Mouse (Mus musculus): ENCODE data around the gene Npr1.

The Npr1 gene

GRCm38 (mm10) chr3:90475151-90475830, 9.6 kb upstream of the Npr1 start:
- no peak for DNase-seq

- DNase-seq = no peak
These were observed 6.5 kb upstream of the Npr1 start for GRCm38 (mm10) chr3:90472213-90472612.

- DNase-seq = no peak
These were observed 2.1 kb upstream of the Npr1 start for GRCm38 (mm10) chr3:90467618-90468300.

GRCm38 (mm10) chr3:90466311-90466766, 673 bp upstream of the Npr1 start:
- peak; percentile 83 for DNase-seq

GRCm38 (mm10) chr3:90465081-90465685, 483 bp downstream of the Npr1 start:
- DNase-seq = peak; percentile 59

GRCm38 (mm10) chr3:90464552-90465080, 1.1 kb downstream of the Npr1 start:
- peak; percentile 33 for DNase-seq

- DNase-seq = no peak
These were observed 3.1 kb downstream of the Npr1 start for GRCm38 (mm10) chr3:90462579-90462978.

- DNase-seq = no peak
These were observed 3.7 kb downstream of the Npr1 start for GRCm38 (mm10) chr3:90461935-90462334.

- no peak for DNase-seq
These were observed 5.4 kb downstream of the Npr1 start for GRCm38 (mm10) chr3:90460315-90460714.

- no peak for DNase-seq
These were observed 5.9 kb downstream of the Npr1 start for GRCm38 (mm10) chr3:90459727-90460126.

- no peak for DNase-seq
These were observed 10.7 kb downstream of the Npr1 start for GRCm38 (mm10) chr3:90454931-90455330.

GRCm38 (mm10) chr3:90451396-90452095, 14.1 kb downstream of the Npr1 start:
- peak; percentile 33 for DNase-seq

- no peak for DNase-seq
These were observed 14.8 kb downstream of the Npr1 start for GRCm38 (mm10) chr3:90450874-90451273.

- no peak for DNase-seq
These were observed 17.0 kb downstream of the Npr1 start for GRCm38 (mm10) chr3:90448626-90449025.

GRCm38 (mm10) chr3:90447123-90447494, 18.6 kb downstream of the Npr1 start:
- peak; percentile 68 for DNase-seq

- DNase-seq = peak; percentile 97
These were observed 19.1 kb downstream of the Npr1 start for GRCm38 (mm10) chr3:90446389-90447122.

- peak; percentile 24 for DNase-seq
These were observed 20.1 kb downstream of the Npr1 start for GRCm38 (mm10) chr3:90445417-90446200.

- DNase-seq = no peak
These were observed 21.7 kb downstream of the Npr1 start for GRCm38 (mm10) chr3:90443977-90444376.

- DNase-seq = no peak
These were observed 24.9 kb downstream of the Npr1 start for GRCm38 (mm10) chr3:90440756-90441155.

- DNase-seq = no peak
These were observed 28.5 kb downstream of the Npr1 start for GRCm38 (mm10) chr3:90437131-90437530.

GRCm38 (mm10) chr3:90434073-90434730, 31.5 kb downstream of the Npr1 start:
- no peak for DNase-seq
